Mouse (Mus musculus): ENCODE measurements around the gene Ccl20.

- no peak for TF ChIP-seq POLR2A (IDR thresholded peaks at IDR 0.05; ENCODE audit: control insufficient read depth, low read depth, low read length)
- TF ChIP-seq CTCF (IDR thresholded peaks at IDR 0.05; ENCODE audit: control insufficient read depth, insufficient read depth, insufficient replicate concordance, low read depth, low read length): no peak
Measured at GRCm38 (mm10) chr1:83075526-83076189, 40.9 kb upstream of the Ccl20 start.
